Mouse (Mus musculus): Measurements from ENCODE around the gene Slc6a8. TPM values are rescaled to one million over a fixed set of nuclear protein-coding genes. Genes with fewer than 3 reads are reported as not detected.

The Slc6a8 gene
- 10 to 100 TPM; 77.3 to 81.8 TPM for total RNA-seq (2021)
- long read RNA-seq, partial matches to known transcripts = 2 of 3 reads
- long read RNA-seq, other reads (novel, unspliced or antisense) = 1 of 3 reads

DNA sequence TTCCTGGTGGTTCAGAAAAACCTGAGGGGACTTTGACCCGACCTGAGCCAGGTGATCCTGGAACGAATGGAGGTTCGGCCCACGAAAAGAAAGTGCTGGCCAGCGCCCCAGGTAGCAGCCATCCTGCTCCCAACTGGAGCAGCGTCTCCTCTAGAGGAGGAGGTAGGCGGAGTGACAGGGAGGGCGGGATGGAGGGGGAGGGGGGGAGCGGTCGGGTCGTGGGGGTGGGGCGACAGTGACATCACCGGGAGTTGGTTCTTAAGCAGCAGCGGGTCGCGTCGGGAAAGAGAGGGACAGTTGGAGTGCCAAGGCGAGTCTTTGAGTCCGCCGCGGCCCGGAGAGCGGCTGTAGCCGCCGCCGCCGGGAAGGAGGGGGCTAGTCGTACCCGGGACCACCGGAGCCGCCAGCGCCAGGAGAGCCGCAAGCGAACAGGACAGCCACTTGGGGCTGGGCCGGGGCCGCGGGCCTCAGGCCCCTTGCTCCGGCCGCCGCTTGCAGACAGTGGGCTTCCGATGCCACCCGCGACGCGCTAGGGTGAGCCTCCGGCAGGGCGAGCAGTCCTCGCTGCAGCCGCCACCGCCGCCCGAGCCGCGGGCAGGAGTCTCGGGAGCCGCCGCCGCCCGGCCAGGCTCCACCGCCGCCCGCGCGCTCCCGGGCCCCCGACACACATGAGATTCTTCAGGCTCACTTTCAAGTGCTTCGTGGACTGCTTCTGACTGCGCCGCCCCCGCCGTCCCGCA is at the start of gene Slc6a8:
TSS of gene Slc6a8 (plus strand) at position 272 of the 740 bp plus-strand sequence.
- peak; percentile 50 to 72 for DNase-seq (ENCODE audit: low spot score in 2 of 2)

GRCm38 (mm10) chrX:73626981-73627380 is 46.0 kb upstream of the Slc6a8 start:
- no peak for DNase-seq (ENCODE audit: low spot score in 2 of 2)

DNA sequence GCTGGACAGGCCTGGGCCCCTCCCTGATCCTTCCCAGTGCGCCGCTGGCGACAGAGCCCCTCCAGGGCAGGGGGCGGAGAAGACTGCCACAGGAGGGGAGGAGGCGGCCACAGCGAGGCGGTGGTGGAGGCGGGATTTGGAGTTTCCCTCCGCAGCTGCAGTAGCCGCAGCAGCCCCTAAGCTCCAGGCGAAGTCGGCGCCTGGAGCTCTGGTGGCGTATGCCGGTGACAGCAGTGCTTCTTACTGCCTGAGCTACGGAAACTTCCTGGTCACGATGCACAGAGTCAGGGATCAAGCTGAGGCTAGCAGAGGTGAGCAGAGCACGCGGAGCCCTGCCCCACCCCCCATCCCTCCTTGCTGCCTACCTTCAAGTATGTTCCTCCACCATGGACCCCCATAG is 37.5 kb upstream of the Slc6a8 start:
- DNase-seq (ENCODE audit: low spot score in 2 of 2) = peak in 1 of 2 experiments; percentile 22

GRCm38 (mm10) chrX:73637415-73637814 is 35.5 kb upstream of the Slc6a8 start:
- no peak for DNase-seq (ENCODE audit: low spot score in 2 of 2)

- DNase-seq (ENCODE audit: low spot score in 2 of 2) = peak in 1 of 2 experiments; percentile 17
These were observed 33.7 kb upstream of the Slc6a8 start, which contains the start of gene Dusp9 for GRCm38 (mm10) chrX:73639255-73639675. Dusp9 (plus strand) TSS chrX:73639419.

DNA sequence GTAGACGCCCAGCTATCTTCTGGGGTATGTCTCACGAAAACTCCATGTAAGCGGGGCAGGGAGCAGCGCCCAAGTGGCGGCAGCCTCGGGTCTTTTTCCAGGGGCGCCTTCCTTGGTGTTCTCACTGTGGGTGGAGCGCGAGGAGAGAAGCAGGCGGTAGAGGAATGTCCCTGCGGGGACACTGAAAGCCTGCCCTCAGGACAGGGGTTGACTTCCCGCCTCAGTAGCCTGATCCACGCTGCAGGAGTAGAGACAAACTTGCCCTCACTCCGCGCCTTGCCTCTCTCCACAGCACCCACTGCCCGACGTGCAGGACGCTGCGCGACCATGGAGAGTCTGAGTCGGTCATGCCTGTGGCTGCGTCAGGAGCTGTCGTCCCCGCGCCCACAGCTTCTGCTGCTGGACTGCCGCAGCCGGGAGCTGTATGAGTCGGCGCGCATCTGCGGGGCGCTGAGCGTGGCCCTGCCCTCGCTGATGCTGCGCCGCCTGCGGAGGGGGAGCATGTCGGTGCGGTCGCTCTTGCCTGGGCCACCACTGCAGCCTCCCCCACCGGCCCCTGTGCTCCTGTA is 33.0 kb upstream of the Slc6a8 start:
- DNase-seq (ENCODE audit: low spot score in 2 of 2) = no peak

- DNase-seq (ENCODE audit: low spot score in 2 of 2) = no peak
These were observed 27.8 kb upstream of the Slc6a8 start for GRCm38 (mm10) chrX:73645121-73645520.

DNA sequence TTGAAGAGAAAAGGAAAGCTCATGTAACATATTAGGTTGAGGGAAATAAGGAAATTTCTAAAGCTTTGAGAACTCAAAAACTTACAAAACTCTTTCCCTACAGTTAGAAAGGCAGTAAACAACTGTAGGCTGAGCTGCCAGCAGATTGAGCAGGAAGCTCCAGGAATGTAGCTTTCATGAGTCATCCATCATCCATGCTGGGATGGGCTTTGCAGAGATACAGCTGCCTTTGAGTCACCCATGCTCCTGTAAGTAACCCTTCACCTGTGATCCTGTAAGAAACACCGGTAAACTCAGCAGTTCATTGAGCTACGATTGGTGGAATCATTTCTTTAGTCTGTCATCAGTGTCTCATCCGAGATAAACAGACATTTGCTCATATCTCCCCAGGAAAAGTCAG is 22.1 kb upstream of the Slc6a8 start:
- DNase-seq (ENCODE audit: low spot score in 2 of 2) = no peak

GRCm38 (mm10) chrX:73653392-73653791 is 19.6 kb upstream of the Slc6a8 start:
- DNase-seq (ENCODE audit: low spot score in 2 of 2) = no peak

- DNase-seq (ENCODE audit: low spot score in 2 of 2) = peak in 1 of 2 experiments; percentile 67
These were observed 18.8 kb upstream of the Slc6a8 start for GRCm38 (mm10) chrX:73654177-73654576.

DNA sequence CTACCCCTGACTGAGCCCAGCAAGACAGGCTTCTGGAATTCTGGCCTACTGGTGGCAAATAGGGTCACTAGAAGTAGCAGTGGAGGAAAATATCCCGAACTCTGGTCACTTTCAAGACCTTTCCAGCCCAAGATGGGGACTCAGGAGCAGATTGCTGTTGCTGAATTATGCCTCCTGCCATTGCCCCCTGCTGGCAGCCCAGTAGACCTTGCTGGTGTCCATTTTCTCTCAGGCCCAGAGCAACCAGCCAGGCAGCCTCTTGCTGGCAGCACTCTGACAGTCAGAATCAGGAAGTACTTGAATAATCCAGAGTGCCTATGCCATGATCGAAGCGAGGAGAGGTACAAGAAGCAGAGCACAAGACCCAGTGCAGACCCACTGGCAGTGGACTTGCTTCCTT is 17.4 kb upstream of the Slc6a8 start:
- DNase-seq (ENCODE audit: low spot score in 2 of 2) = no peak

DNA sequence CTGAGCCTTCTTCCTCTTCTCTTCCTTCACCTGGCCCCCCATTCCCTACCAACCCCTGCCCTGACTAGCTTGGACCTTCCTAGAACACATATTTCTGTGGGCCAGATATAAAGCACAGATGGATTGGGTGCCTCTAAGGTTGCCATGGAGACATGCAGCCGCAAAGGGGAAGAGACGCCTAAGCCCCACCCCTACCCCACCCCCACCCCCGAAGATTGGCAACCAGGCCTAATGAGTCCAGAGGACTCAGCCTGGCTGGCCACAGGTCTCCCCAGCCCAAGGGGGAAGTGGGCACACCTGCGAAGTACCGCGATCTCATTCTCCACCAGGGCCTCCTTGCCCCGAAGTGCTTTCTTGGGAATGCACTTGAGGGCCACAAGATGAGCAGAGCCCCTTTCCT is 14.6 kb upstream of the Slc6a8 start:
- DNase-seq (ENCODE audit: low spot score in 2 of 2) = no peak

GRCm38 (mm10) chrX:73658936-73659574 is 13.9 kb upstream of the Slc6a8 start:
- no peak for DNase-seq (ENCODE audit: low spot score in 2 of 2)

- no peak for DNase-seq (ENCODE audit: low spot score in 2 of 2)
These were observed 13.2 kb upstream of the Slc6a8 start, which contains the start of gene Pnck for GRCm38 (mm10) chrX:73659575-73660283. Pnck (minus strand) TSS chrX:73660117.

- DNase-seq (ENCODE audit: low spot score in 2 of 2) = no peak
These were observed 12.7 kb upstream of the Slc6a8 start for GRCm38 (mm10) chrX:73660284-73660665.

DNA sequence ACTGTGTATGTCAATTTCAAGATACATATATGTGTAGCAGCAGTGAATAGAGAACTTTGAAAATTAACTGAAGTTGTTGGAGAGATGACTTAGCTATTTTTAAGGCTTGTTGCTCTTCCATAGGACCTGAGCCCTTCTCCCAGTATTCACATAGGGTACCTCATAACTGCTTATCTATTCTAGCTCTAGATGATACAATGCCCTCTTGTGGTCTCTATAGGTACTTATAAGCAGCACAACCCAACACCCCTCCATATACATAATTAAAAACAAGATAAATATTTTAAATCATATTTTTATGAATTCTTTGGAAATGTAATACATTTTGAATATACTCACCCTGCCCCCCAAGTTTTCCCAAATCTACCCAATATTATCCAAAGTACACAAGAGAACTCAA is 9.8 kb upstream of the Slc6a8 start:
- no peak for DNase-seq (ENCODE audit: low spot score in 2 of 2)

GRCm38 (mm10) chrX:73672031-73672431 is 919 bp upstream of the Slc6a8 start:
- peak; percentile 26 to 58 for DNase-seq (ENCODE audit: low spot score in 2 of 2)

DNA sequence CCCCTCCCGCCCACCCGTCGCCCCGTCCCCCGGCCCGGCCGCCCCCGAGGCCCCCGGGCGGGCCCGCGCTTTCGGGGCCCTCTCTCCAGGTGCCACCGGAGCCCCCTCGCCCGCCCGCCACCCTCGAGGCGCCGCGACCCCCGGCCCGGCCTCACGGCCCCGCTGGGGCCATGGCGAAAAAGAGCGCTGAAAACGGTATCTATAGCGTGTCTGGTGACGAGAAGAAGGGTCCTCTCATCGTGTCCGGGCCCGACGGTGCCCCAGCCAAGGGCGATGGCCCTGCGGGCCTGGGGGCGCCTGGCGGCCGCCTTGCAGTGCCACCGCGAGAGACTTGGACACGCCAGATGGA is 643 bp downstream of the Slc6a8 start:
- DNase-seq (ENCODE audit: low spot score in 2 of 2) = no peak

DNA sequence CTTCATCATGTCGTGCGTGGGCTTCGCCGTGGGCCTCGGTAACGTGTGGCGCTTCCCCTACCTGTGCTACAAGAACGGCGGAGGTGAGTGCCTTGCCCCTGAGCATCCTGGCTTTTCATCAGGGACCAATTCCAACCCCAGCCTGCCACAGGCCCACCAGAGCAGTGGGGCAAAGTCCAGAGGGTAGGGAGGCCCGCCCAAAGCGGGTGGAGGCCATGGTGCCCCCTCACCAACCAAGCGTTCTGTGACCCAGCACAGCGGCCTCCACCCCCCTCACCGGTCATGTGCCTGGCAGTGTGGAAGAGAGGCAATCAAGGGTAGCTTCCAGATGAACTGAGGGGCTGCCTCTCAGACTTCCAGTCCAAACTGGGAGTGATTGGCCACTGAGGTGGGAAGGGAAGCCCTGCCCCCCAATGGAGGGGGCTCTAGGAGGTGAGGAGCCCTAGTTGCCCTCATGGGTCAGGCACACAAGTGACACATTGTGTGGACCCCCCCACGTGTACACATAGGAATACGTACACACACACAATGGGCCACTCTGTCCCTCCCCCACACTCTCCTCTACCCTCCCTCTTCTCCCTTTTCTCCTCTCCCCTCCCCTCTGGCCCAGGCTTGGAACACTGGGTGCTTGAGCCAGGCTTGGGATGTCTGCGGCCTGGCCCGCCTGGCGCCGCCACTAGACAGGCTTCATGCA is 1.2 kb downstream of the Slc6a8 start:
- peak; percentile 14 to 32 for DNase-seq (ENCODE audit: low spot score in 2 of 2)

DNA sequence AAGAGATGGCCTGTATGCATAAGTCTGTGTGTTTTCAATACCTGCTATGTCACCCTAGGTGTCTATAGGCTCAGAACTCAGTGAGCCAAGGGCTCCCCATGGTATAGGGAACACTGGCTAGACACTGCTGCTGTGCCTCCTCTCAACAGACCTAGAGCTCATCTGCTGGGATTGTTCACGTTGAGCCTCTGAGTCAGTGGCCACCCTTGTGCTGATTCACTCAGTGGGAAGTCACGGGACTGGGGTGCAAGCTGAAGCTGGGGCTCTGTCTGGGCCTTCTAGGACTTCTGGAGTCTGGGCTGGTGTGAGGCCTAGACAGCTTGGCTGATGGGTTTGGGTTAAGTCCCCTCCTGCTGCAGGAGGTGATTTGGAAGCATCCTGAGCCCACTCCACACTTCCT is 2.3 kb downstream of the Slc6a8 start:
- no peak for DNase-seq (ENCODE audit: low spot score in 2 of 2)

DNA sequence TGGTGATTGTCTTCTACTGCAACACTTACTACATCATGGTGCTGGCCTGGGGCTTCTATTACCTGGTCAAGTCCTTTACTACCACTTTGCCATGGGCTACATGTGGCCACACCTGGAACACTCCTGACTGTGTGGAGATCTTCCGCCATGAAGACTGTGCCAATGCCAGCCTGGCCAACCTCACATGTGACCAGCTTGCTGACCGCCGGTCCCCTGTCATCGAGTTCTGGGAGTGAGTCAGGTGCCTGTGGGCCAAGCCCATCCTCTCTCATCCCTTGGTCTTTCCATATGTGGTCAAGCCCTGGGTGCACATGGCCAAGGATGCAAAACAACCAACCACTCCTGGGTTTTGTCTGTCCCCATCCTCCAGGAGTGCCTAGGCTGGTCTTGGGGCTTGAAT is 3.7 kb downstream of the Slc6a8 start:
- no peak for DNase-seq (ENCODE audit: low spot score in 2 of 2)

Data from layer of hippocampus, postnatal 10 days (tissue).